Mouse (Mus musculus) lung, embryonic 16.5 days (tissue): ENCODE measurements around the gene Gatm. TPM values are rescaled to one million over a fixed set of nuclear protein-coding genes. Genes with fewer than 3 reads are reported as not detected.

ENCODE experiments used
- ATAC-seq: fragments of 200-750 bp; cut with Nextera tagmentation; 2 replicates; pipeline ENCODE4 v1.8.0; 2017; ENCODE audit warnings: low read depth, mild to moderate bottlenecking, moderate library complexity
- H3K27ac ChIP-seq: fragments of 300-500 bp; sonication (generic); 2 replicates; pipeline ENCODE4 v1.5.1; 2014; ENCODE audit warnings: mild to moderate bottlenecking, control low read depth, low read length
- H3K27me3 ChIP-seq: fragments of 300-500 bp; sonication (generic); 2 replicates; pipeline ENCODE4 v1.6.1; 2014; ENCODE audit warnings: low read depth, low read length, mixed read lengths; ENCODE audit not compliant: control insufficient read depth, insufficient read depth
- H3K36me3 ChIP-seq: fragments of 300-500 bp; sonication (generic); 2 replicates; pipeline ENCODE4 v1.6.1; 2014; ENCODE audit warnings: low read length; ENCODE audit not compliant: control insufficient read depth, insufficient read depth
- H3K4me1 ChIP-seq: fragments of 300-500 bp; sonication (generic); replicated peaks from 2 replicates; pipeline ENCODE4 v1.6.1; 2014; ENCODE audit warnings: low read length, mixed read lengths; ENCODE audit not compliant: control insufficient read depth, insufficient read depth
- H3K4me2 ChIP-seq: fragments of 300-500 bp; sonication (generic); 2 replicates; pipeline ENCODE4 v1.6.1; 2014; ENCODE audit warnings: low read depth, low read length, control low read depth
- H3K4me3 ChIP-seq: fragments of 300-500 bp; sonication (generic); 2 replicates; pipeline ENCODE4 v1.5.1; 2014; ENCODE audit warnings: mild to moderate bottlenecking, low read length, control low read depth
- H3K9ac ChIP-seq: fragments of 300-500 bp; sonication (generic); 2 replicates; pipeline ENCODE4 v1.6.1; 2014; ENCODE audit warnings: low read length, control low read depth
- H3K9me3 ChIP-seq: fragments of 300-500 bp; sonication (generic); 2 replicates; pipeline ENCODE4 v1.6.1; 2016; ENCODE audit warnings: low read length; ENCODE audit not compliant: control insufficient read depth
- WGBS: fragments of 180-500 bp; shearing (Covaris S2); extraction: QIAGEN DNeasy Blood & Tissue Kit; methylation state at CpG from one replicate; pipeline ENCODE4 v1.1.7; 2014; 5-methylcytosine and 5-hydroxymethylcytosine counted together
- microRNA counts: library from miRNA; unstranded; fragments of <30 nt; microRNA quantifications from one replicate; lab custom pipeline; 2016
- microRNA-seq: library from miRNA; unstranded; fragments of <30 nt; microRNA quantifications from one replicate; pipeline ENCODE4, GENCODE M21; 2016
- polyA plus RNA-seq: library from polyadenylated mRNA; unstranded; fragments of >200 nt; fragmentation: Nextera tagmentation; extraction: Ambion mirVana; gene quantifications from 2 replicates; pipeline ENCODE4 v1.2.1, GENCODE M21; 2015

Gene Gatm
- polyA plus RNA-seq, 1 experiment from 2014 or later = 7.9 TPM

DNA sequence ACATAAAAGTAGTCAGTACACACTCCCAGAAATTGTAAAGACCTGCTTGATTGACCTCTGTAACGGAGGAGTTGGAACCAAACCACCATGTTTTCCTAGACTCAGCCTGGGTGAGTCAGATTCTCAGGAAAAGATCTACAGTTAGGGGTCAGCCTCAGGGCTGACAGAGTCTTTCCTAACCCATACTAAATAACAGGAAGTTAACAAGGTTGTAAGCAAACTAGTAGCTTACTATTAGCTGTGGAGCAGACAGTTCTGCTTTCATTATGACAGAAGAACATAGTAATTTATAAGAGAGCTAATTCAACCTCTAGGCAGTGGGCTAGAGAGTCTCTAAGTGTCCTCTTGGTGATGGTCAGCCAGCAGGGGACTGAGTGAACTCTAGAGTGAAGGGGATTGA lies 38.7 kb downstream of the Gatm start:
- H3K27me3 ChIP-seq = no peaks in the 10 kb centered on the region
- no peak overlapping the region for H3K4me3 ChIP-seq
- H3K9ac ChIP-seq = no peak overlapping the region
- no peaks in the 10 kb centered on the region for H3K9me3 ChIP-seq
- H3K4me2 ChIP-seq = no peak overlapping the region
- no peak for ATAC-seq
- 0 out of 2 replicates have a peak, but pooled peaks cover 2% of the 10 kb centered on the region for H3K4me1 ChIP-seq
- H3K36me3 ChIP-seq = no peaks in the 10 kb centered on the region
- 57% methylated on average over 1 of the region's 1 CpGs for WGBS
- H3K27ac ChIP-seq = no peak overlapping the region

DNA sequence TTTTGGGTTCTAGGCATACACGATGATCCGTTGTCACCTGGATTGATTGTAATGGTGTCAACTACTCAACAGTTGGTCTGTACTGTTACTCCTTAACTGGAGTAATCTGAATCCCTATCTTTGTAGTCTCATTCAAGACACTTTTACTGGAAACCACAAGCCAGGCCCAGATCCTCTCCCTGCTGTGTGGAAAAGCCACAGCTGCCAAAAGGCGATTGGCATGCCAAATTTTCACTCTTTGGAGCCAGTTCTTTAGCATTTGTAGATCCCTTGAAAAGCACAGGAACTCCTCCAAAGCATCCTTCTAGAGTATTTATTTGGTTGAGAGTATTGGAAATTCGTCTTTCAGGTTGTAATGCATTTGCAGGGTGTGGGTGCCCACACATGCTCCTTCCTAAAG lies 39.8 kb downstream of the Gatm start:
- Histone ChIP-seq H3K9ac (no peak overlapping the region), H3K36me3 (no peaks in the 10 kb centered on the region), H3K4me1 (0 out of 2 replicates have a peak, but pooled peaks cover 2% of the 10 kb centered on the region), H3K4me3 (no peak overlapping the region), H3K9me3 (no peaks in the 10 kb centered on the region), H3K27ac (no peak overlapping the region), H3K4me2 (no peak overlapping the region), H3K27me3 (no peaks in the 10 kb centered on the region)
- ATAC-seq = no peak
- 69% methylated on average over 4 of the region's 4 CpGs for WGBS

DNA sequence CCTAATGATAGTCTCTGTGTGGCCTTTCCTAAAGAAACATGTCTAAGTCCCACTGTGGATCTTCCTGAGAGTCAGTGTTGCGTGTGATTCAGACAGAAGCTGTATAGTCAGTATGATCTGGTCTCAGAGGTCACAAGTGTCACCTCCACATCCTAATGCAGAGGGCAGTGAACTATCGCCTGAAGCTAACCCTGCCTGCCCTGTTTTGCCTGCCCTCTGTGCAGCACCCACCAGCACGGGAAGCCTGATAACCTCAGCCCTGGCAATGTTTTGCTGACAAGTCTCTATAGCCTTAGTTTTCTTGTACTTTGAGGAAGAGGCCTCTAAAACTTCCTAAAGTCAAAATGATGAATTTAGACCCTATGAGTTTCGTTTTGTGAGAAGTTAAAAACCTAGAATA lies 40.7 kb downstream of the Gatm start:
- H3K4me2 ChIP-seq = no peak overlapping the region
- 66% methylated on average over 4 of the region's 4 CpGs for WGBS
- H3K27me3 ChIP-seq = no peaks in the 10 kb centered on the region
- no peaks in the 10 kb centered on the region for H3K4me1 ChIP-seq
- no peak overlapping the region for H3K9ac ChIP-seq
- no peaks in the 10 kb centered on the region for H3K9me3 ChIP-seq
- no peak overlapping the region for H3K27ac ChIP-seq
- ATAC-seq = no peak
- no peaks in the 10 kb centered on the region for H3K36me3 ChIP-seq
- no peak overlapping the region for H3K4me3 ChIP-seq

DNA sequence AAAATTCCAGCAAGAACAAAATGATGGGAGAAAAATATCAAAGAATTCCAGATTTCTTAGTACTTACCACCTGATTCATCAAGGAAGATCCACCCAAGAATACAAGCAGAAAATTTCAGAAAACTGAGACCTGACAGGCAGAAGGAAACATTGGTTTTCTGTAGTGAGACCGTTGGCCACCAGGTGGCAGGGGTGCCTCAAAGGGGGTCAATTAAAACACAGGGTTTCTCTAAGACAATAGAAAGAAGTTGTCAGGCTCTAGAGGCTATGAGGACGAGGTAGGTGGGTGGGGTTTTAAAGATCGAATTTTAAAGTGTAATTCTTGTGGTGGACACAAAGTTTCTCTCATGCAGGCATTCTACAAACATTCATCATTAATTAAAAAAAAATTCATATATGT lies 41.7 kb downstream of the Gatm start:
- no peak overlapping the region for H3K4me3 ChIP-seq
- 0 out of 2 replicates have a peak, but pooled peaks have one; percentile 43 for ATAC-seq
- no peak overlapping the region for H3K4me2 ChIP-seq
- H3K9ac ChIP-seq = no peak overlapping the region
- H3K9me3 ChIP-seq = no peaks in the 10 kb centered on the region
- H3K4me1 ChIP-seq = no peaks in the 10 kb centered on the region
- no peaks in the 10 kb centered on the region for H3K36me3 ChIP-seq
- H3K27ac ChIP-seq = no peak overlapping the region
- no peaks in the 10 kb centered on the region for H3K27me3 ChIP-seq
- WGBS = 4% methylated on average over 3 of the region's 3 CpGs

DNA sequence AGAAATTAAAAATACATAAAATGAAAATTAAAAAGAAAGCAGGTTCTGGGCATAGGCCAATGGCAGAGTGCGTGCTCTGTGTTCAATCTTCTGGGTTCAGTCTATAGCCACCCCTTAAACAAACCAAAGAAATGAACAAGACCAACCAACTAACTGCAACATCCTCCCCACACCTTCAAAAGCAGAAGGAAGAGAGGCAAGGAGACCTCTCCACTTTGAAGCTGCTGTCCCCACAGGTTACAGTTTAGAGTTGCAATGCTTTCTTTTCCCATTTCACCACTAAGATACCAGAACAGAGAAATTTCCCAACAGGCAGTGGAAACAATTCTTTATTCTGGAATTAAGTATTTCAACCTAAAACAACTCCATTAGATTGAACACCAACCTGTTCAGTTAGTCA lies 48.9 kb downstream of the Gatm start:
- no peak overlapping the region for H3K9ac ChIP-seq
- H3K4me1 ChIP-seq = no peaks in the 10 kb centered on the region
- H3K4me2 ChIP-seq = no peak overlapping the region
- H3K36me3 ChIP-seq = no peaks in the 10 kb centered on the region
- no peak overlapping the region for H3K27ac ChIP-seq
- no peaks in the 10 kb centered on the region for H3K9me3 ChIP-seq
- no peaks in the 10 kb centered on the region for H3K27me3 ChIP-seq
- no peak for ATAC-seq
- no peak overlapping the region for H3K4me3 ChIP-seq
- 85% methylated on average over 1 of the region's 1 CpGs for WGBS

DNA sequence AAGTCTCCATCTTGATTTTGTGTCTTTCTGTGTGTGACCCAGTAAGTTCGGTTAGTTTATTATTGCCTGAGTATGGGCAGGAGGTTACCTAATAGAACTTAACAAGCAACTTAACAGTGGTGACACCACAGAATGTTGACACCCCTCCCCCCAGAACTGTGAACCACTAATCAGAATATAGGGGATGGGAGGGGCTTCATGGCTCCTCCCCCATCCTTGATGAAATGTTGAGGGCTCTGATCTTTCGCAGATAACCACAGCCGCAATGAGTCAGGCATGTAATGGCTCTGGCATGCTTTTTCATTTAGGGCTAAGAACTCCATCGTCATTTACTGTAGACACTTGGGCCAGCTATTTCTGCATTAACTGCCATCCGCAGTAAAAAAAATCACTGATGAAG lies 49.9 kb downstream of the Gatm start:
- H3K36me3 ChIP-seq = no peaks in the 10 kb centered on the region
- no peak overlapping the region for H3K4me2 ChIP-seq
- no peak overlapping the region for H3K4me3 ChIP-seq
- no peak overlapping the region for H3K27ac ChIP-seq
- ATAC-seq = no peak
- H3K27me3 ChIP-seq = no peaks in the 10 kb centered on the region
- 84% methylated on average over 5 of the region's 5 CpGs for WGBS
- no peaks in the 10 kb centered on the region for H3K9me3 ChIP-seq
- H3K9ac ChIP-seq = no peak overlapping the region
- H3K4me1 ChIP-seq = no peaks in the 10 kb centered on the region

DNA sequence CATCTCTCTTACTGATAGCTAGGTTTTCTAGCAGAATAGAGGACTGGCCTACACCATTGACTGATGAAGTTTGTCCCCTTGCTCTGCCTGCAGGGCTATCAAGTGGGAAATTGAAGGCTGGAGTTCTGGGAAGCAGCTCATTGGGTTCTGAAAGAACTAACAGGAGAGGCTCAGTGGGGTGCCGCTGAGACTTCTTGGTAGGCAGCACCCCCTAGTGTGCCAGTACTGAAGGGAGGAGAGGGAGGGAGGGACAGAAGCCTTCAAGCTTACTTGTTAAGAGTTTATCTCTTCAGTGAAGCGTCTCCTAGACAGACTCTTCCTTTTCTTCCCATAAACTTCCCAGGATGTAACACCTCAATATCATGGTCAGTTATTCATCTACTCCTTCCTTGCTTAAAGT lies 52.8 kb downstream of the Gatm start:
- Histone ChIP-seq H3K4me3 (no peak overlapping the region), H3K27ac (no peak overlapping the region), H3K9ac (no peak overlapping the region), H3K9me3 (no peaks in the 10 kb centered on the region), H3K4me2 (no peak overlapping the region), H3K27me3 (no peaks in the 10 kb centered on the region), H3K36me3 (no peaks in the 10 kb centered on the region), H3K4me1 (no peaks in the 10 kb centered on the region)
- WGBS = 38% methylated on average over 2 of the region's 2 CpGs
- no peak for ATAC-seq

MicroRNA genes within 50 kb of the gene (microRNA counts, 519-probe panel; counts per million panel counts)
- not detected for microRNA mmu-miR-147 (lab: Ali Mortazavi, UCI)

Small RNAs within 50 kb of the gene (microRNA-seq; reads per million reads assigned to microRNA genes)
- 5.9 reads per million, percentile 19 among the genes with 10 or more reads in this experiment for gene Mir147

Other genes starting within 250 kb of the Gatm start
- 2.5 and 2.9 TPM in 2 replicates for gene Shf, start 242.1 kb downstream of the Gatm start, polyA plus RNA-seq
- 0.14 and 0.24 TPM in 2 replicates for gene Slc28a2, start 184.8 kb downstream of the Gatm start, polyA plus RNA-seq
- gene Gm14085, start 126.4 kb downstream of the Gatm start, polyA plus RNA-seq = not detected in 2 replicates
- gene AA467197, start 25.7 kb upstream of the Gatm start, polyA plus RNA-seq = 0.53 and 1.1 TPM in 2 replicates
- 5.6 and 6.1 TPM in 2 replicates for gene Slc30a4, start 91.4 kb upstream of the Gatm start, polyA plus RNA-seq
- 40.8 and 40.9 TPM in 2 replicates for gene Bloc1s6, start 127.2 kb upstream of the Gatm start, polyA plus RNA-seq
- 11.3 and 15.1 TPM in 2 replicates for gene Sqor, start 153.9 kb upstream of the Gatm start, polyA plus RNA-seq